Mouse (Mus musculus) lung, adult 2 months (tissue): ENCODE results near the gene Eefsec.

Experiments used
- CTCF ChIP-seq: fragments of 200-500 bp; IDR thresholded peaks from 2 replicates; pipeline ENCODE4 v1.5.1; 2011; ENCODE audit warnings: mild to moderate bottlenecking, low read length, control low read depth; ENCODE audit not compliant: insufficient read depth
- POLR2A ChIP-seq: fragments of 200-500 bp; IDR thresholded peaks from 2 replicates; pipeline ENCODE4 v1.6.1; 2011; ENCODE audit warnings: low read depth, mild to moderate bottlenecking, control low read depth, low read length, borderline replicate concordance; ENCODE audit errors: extremely low read depth

DNA sequence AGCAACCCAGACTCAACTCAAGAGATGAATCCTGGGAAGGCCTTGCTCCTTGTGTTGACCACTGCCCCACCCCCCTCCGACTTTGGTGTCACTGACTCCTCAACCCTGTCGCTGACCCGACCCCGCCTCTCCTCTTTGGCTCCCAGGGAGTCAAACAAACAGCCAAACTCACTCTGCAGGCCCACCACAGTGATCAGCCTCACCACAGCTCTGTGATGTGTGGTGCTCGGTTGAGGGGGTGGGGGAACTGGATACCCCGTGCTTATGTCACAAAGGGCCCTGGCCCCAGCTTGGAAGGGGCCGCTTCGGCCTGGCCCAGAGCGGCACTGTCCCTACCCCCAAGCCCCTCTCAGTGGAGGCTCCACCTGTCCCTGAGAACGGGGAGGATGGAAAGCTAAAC is 224.4 kb downstream of the Eefsec start, which contains the start of gene Dnajb8:
- TF ChIP-seq CTCF: no peak
- TF ChIP-seq POLR2A: no peak
